Mouse (Mus musculus): ENCODE measurements at regions not wholly inside any gene's neighbourhood (a gene's known extent, or its start where the extent isn't known, plus 50 kb on each side); places are given as distances from the start of the nearest gene placed in this dataset.

DNA sequence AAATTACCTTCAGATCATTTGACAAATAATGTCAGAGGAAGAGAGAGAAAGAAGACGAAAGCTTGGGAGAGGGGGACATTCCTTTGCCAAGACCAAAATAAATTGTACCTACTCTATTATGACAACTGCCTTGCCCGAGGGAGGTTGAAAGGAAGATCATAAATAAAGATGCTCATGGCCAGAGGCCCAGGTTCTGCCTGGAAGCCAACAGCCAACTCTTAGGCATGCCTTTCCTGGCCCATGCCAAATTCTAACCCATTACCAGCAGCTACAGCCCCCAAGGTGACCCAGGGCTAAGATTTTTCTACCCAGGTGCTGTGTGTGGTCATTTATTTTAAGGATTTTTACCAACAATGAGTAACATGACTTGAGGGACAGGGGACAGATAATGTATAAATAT, 54.9 kb downstream of the Cbln1 start:
- no peak for DNase-seq

DNA sequence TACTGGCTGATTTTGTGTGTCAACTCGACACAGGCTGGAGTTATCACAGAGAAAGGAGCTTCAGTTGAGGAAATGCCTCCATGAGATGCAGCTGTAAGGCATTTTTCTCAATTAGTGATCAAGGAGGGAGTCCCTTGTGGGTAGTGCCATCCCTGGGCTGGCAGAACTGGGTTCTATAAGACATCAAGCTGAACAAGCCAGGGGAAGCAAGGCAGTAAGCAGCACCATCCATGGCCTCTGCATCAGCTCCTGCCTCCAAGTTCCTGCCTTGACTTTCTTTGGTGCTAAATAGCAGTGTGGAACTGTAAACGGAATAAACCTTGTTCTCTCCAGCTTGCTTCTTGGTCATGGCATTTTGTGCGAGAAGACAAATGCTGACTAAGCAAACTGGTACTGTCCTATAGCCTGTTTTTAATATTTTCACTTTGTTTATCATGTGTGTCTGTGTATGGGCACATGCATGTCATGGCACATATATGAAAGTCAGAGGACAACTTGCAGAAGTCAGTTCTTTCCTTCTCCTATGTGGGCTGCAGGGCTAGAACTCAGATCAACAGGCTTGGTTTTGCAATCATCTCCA, 57.3 kb downstream of the Cbln1 start:
- no peak for DNase-seq

DNA sequence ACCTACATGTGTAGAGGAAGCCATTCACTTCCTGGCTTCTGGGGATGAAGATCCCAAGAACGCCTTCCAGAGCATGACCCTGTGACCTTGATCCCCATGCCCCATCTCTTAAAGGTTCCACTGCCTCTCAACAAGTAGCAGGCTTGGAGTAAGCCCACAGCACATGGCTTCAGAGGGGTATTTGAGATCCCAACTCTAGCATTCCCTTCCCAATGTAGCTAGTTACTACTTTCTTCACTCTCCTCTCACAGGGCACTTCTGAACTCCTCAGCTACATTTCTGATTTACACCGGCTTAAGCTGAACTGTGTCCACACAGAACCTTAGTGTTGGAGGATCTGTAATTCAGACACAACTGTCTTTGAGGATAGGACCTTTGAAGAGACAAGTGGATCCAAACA, 83.4 kb downstream of the Cbln1 start:
- no peak for DNase-seq

DNA sequence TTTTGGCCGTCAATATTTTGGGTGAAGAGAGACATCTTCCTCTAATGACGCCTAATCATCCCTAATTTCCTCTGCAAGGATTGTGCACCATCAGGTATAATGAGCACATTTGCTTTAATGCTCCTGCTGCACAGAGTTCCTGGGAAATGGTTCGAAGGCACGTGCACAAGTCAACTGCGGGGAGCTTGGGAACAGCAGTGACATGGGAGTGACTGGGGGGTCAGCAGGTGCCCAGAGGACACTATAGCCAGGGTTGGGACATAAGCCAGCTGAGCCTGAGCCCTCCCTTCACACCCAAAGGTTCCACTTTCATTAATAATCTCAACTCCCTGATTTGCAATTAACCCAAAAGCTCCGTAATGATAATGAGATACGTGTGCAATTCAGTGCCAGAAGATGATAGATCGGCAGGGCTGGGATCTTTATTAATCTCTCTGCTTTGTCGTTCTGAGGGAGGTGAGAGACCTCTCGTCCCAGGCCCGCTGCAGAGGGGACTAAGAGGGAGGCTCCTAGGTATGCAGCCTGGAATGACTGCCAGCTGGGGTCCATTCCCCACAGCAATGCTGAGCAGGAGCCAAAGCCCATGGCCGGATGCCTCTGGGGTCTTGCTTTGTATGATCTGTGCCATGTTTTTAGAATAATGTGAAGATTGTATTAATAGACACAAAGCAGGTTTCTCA, 88.7 kb downstream of the Cbln1 start:
- no peak for DNase-seq

DNA sequence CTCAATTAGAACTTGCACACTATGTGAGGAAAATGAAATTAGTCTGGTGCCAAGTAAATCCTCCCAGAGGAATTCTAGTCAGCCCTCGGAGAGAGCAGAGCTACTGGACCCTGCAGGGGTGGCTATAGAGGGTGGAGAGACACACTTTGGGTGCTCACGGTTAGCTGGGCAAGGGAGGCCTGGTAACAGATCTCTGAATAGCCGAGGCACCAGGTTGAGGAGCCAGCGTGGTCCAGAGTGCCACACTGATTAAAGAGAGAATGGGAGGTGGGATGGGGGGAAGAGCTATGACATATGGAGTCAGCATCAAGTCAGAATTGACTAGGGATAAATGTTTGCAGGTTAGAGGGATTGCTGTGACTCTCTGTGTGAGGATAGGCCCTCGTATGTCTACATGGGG, 90.1 kb downstream of the Cbln1 start:
- no peak for DNase-seq

DNA sequence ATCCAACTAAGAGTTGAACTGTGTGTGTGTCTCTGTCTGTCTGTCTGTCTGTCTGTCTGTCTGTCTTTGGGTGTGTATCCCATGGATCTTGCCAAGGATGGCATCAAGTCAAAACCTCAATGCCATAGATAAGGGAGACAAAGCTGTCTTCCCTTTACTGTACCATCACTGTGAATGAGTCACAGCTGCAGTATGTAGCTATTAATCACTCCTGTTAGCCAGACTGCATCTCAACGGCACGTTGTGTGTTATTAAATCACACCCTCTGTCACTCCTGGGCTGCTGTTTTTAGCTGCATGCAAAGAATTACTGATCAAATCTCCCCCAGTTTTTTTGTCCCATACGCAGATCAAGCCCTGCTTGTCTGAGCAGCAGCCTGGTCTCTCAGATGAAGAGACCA, 91.6 kb downstream of the Cbln1 start:
- peak; percentile 13 for DNase-seq

DNA sequence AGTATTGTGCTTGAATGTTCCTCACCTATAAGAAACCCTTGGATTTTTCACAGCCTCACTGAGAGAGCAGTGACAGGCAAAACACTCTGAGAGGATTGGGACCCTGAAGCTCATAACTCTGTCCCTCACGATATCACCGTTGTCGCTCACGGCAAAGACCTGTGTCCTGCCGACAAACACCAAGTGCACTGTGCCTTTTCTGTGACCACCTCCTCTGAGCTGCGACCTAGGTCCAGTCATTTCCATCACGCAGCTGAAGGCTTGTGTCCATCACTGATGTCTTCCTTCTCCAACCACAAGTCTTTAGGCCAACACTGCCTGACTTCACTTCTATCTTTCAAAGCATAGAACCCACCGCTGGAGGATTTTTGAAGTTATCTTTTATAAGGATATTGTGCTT, 93.1 kb downstream of the Cbln1 start:
- DNase-seq = no peak

DNA sequence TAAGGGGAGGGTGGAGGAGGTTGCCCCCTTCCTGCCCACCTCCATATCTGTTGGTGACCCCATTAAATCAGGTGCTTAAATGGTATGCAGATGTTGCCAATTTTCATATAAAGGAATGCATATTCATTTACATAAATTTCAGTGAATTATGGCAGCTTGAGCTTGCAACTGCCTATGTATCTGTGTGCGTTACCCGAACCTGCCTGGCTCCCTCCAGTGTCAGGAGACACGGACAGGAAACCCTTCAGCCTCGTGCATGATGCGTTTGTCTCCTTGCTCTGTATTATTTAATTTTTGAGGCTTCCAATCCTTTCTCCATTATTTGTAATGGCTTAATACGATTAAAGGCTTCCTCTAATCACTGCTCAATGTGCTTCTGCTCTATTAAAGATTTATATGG, 98.4 kb downstream of the Cbln1 start:
- DNase-seq = no peak

DNA sequence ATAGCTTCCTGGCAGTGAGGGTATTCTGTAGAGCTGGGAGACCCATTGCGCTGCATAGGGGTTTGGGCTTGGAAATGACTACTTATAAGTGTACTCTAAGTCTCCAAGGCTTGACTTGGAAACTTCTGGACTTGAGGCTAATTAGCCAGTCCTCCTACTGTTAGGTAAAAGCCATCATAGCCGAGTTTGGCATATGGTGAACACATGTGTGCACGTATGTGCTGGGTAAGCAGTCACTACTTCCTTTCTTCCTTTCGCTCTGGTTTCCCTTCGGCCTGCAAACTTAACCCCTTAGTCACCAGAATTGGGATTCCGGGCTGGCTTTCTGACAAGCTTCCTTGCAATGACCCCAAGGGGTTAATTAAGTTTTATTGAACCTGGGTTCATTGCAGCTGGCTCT, 98.9 kb downstream of the Cbln1 start:
- no peak for DNase-seq

DNA sequence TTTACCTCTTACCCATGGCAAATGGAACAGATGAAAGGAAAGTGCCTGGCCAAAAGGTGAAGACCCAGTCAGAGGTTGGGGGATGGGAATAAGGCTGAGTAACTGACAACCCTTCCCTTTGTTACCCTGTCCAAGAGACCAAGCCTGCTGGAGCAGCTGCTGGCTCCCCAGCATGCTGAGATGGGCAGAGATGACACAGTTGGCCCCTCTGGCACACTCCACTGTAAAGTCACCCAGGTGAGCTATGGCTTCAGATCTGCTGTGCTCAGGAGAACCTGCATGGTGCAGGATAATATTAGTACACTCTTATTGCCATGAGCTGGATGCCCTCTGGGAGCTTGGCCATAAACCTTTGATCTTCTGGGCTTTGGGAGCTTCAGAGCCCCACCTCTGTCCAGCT, 100.3 kb downstream of the Cbln1 start:
- DNase-seq = no peak

DNA sequence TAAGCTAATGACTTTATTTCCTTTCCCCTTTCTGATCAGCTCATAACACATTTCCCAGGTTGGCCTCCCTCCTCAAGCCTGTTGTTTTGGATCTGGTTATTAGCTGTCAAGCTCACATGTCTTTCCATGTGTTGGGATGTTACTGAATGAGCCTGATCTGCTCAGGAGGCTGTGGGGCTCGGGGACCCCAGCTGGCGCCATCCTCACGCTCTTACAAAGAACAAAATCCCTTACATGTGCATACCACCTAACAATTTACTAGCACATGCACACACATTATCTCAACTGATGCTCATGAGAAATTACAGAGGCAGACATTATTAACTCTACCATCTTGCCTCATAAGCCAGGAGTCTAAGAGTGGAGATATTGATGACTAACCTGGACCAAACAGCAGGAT, 102.2 kb downstream of the Cbln1 start:
- no peak for DNase-seq

DNA sequence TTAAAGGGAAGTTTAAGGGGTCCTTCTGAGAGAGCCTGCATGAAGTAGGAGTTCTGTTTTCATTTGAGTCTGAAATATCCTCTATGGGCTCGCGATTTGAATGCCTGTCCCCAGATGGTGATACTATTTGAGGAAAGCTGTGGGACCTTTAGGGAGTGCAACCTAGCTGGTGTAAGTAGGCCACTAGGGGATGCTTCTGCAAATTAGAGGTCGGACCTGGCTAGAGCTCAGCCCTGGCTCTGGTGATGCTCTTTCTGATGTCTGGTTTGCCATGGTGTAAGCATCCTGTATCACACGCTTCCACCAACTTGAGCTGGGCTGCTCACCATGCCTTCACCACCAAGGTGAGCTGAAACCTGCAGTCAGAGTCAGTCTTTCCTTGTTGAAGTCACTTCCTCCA, 121.9 kb downstream of the Cbln1 start:
- no peak for DNase-seq

DNA sequence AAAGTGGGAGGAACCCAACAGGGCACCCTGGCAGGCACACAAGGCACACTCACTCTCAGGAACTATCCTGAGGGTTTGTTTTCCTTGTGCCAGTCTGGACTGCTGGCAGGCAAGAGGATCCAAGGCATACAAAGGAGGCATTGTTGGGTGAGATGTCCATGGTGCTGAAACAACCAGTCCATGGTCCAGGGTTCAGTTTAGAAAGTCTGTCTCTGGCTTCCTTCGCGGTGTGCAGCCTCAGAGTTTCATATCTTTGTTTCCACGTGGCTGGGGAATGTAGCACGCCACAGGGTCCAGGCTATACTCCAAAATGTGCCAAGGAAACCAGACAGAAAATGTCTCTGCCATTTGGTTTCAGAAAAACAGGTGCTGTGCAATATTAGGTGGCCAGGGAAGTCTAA, 122.6 kb downstream of the Cbln1 start:
- DNase-seq = peak; percentile 7

DNA sequence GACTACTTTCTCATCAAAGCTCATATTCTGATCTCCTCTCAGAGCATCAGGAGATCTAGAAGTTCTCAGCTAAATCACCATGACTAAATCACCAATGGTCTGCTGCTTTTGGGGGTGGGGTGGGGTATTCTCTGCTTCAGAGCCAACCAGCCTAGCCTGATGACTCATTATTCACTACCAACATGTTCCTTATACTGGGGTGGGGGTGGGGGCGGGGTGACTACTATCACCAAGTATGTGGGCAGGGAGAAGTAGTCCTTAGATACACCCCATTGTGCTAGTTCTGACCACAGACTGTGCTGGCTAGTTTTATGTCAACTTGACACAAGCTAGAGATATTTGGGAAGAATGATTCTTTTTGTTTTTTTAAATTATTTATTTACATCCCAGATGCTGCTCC, 143.0 kb downstream of the Cbln1 start:
- DNase-seq = no peak

DNA sequence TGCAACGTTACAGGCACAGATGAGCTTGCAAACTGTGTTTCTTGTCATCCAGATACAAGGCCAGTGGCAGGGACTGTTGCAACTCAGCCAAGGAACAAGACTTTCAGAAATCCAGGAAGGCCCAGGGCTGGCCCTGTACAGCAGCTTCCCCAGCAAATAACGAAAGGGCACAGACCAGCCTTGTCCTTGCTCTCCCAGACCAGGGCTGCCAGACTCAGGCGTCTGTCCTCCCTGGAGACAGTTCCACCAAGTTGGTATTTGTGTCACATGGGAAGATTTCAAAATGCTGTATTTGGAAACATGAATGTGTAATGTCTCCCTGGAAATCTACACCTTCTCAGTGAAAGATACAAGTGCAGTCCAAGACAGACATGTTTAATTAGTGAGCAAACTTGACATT, 157.8 kb downstream of the Cbln1 start:
- peak; percentile 80 for DNase-seq

DNA sequence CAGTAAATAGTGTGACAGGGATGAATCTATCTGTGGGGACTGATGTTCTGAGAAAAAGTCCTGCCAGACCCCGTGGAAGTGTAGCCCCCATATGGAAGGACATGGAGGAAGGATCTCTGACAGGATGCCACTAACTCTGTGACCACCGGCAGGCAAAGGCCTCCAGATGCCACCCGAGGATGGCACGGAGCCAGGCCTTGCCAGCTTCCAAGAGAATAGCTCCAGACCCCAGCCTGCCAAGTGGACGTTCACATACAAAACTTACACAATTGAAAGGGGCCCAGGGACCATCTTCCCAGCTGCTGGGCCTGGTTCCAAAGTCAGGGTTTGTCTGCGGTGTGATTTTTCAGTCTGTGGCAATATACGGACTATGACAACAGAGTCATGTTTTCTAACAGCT, 161.1 kb downstream of the Cbln1 start:
- peak; percentile 65 for DNase-seq

DNA sequence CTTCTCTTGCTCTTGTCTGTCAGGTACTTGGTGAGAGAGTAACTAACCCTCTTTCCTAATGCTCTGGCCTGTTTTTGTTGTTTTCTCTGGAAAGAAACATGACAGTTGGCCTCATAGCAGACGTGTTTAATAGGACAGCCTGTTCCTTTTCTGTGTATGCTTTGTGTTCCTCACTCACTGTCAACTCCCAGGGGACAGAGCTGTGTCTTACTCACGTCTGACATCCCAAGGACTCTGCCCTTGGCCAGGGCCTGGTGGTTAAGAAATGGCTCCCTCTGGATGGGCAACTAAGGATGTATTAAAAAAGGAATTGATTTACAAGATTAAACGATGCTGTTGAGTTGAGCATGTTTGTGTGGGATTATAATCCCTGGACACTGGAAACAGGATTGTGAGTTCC, 164.1 kb downstream of the Cbln1 start:
- peak; percentile 49 for DNase-seq

DNA sequence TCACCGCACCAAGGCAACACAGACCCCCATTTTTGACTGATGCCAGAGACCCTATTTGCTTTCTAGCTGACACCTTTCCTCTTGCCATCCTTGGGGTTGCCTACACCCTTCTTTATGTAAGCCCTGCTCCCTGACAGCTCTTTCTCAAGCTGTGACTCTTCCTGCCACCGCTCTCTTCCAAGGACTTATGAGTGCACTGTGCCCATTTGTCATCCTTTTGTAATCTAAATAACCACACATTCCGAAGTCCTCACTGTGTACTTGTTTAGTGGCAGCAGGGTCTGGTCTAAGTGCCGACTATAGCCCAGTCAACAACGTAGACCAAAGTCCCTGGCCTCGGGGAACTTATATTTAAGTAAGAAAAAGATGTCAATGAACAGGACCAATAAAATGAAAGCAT, 167.4 kb downstream of the Cbln1 start:
- peak; percentile 29 for DNase-seq

DNA sequence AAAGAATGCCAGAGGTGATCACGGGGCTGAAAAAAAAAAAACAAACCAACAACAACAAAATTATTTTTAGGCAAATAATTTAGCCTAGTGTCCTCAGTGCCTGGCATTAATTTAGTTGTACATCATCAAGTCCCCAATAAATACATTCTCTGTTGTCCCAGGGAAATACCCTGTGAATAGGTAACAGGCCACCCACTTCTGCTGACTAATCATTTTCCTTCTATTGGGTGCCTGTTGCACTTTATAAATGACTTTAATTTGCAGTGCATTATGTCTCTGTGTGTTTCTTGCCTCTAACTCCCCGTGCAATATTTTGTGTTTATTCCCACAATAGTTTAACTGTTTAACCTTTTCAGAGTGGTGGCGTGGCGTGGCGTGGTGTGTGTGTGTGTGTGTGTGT, 168.9 kb downstream of the Cbln1 start:
- DNase-seq = no peak

DNA sequence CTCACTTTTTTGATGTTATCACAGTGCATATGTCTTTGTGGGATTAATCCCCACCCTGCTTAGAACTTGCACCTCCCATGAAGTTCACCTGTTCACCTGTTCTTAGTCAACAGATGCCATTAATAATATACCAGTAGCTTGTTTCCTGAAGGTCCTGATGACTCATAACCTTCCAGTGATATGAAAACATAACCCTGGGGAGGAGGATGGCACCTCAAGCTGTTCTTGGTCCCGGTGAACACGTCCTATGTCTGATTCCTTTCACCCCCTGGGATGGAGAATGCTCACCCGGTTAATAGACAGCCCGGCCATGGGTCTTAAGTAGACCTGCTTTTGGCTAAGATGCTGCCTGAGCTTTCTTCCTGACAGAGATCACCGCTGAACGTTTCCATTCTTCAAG, 174.6 kb downstream of the Cbln1 start:
- no peak for DNase-seq

DNA sequence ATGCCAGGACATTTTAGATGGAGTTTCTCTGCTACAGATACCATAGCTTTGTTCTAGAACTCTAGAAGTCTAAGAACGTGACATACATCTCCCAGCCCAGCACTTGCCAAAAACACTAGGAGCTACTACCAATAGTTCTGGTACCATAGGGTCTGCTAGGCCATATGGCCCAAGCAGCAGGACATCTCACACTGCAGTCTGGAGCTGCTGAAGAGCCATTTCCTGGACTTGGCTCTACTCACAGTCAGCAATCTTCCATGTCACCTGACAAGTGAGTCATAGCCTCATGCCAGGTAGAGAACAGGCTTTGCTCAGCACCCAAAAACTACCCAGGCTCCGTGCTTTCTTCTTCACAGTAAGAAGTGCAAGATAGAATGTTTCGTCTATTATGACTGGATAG, 175.1 kb downstream of the Cbln1 start:
- DNase-seq = no peak

DNA sequence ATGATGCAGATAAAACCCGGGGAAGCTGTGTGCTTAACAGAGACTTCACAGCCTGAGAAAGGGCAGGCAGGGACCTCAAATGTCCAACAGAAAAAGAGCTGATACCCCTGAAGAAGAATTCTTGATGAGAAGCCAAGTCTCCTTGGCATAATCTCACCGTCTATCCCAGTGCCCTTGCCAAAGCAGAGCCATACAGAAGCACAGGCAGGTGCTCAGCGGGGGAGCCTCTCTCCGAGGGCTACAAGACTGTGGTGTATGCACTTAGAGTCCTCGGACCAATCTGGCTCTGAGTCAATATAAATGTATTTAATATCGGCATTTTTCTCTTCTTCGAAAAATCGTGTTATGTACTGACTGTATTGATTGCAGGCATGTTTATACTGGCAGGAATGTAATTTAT, 186.3 kb downstream of the Cbln1 start:
- no peak for DNase-seq

DNA sequence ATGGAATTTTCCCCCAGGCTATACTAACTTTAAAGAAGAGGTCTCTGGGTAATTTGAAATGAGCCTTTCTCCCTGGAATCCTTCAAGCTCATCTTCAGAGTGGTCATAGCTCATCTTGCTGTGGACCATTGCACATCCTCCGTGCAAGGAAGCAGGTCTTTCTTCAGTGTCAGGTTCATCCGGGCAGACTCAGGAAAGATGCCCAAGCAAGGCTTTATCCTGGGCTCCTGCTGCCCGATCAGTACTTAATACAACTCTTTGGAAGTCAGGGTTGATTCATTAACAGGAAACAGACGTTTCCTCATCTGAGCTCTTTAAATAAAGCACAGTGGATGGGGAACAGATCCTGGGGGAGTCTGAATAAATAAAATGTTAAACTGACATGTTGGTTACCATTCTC, 188.1 kb downstream of the Cbln1 start:
- DNase-seq = no peak

DNA sequence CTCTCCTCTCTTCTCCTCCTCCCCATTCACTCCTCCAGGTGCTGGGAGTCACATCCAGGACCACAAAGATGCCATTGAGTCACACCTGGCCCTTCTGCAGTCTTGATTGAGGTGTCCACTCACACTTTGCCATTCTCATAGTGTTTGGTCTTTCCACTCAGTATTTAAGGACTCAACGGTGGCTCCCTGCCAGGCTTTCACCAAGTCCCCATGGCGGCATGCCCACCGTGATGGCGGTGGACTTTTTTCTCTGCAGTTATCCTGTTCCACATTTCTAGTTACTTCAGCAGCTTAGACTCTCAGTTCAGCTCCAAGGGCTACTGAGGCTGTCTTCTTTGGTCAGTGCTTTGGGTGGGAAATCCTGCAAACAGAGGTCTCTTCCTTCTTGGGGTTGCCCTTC, 189.9 kb downstream of the Cbln1 start:
- no peak for DNase-seq

DNA sequence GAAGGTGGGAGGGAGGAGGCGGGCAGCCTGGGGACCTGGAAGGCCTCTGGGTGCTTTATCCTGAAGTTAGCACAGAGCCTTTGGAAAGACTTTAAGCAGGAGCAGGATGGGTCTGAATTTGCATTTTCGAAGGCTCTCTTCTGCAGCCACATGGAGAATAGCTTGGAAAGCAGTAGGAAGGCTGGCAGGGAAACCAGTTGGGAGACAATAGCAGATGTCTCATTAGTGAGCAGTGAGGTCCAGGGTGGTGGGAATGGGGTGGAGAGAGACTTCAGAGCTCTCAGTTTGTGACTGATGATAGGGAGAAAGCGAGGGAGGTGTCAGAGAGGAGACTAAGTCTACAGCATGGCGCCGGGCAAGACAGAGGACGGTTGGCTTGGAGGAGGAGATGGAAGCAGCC, 199.1 kb downstream of the Cbln1 start:
- no peak for DNase-seq

Measured in adrenal gland, postnatal 14 days (tissue).